Mouse (Mus musculus): ENCODE results near the gene Sirpa. TPM values are rescaled to one million over a fixed set of nuclear protein-coding genes. Genes with fewer than 3 reads are reported as not detected.

Gene Sirpa
- total and polyA plus RNA-seq, 3 experiments, result not detected

DNA sequence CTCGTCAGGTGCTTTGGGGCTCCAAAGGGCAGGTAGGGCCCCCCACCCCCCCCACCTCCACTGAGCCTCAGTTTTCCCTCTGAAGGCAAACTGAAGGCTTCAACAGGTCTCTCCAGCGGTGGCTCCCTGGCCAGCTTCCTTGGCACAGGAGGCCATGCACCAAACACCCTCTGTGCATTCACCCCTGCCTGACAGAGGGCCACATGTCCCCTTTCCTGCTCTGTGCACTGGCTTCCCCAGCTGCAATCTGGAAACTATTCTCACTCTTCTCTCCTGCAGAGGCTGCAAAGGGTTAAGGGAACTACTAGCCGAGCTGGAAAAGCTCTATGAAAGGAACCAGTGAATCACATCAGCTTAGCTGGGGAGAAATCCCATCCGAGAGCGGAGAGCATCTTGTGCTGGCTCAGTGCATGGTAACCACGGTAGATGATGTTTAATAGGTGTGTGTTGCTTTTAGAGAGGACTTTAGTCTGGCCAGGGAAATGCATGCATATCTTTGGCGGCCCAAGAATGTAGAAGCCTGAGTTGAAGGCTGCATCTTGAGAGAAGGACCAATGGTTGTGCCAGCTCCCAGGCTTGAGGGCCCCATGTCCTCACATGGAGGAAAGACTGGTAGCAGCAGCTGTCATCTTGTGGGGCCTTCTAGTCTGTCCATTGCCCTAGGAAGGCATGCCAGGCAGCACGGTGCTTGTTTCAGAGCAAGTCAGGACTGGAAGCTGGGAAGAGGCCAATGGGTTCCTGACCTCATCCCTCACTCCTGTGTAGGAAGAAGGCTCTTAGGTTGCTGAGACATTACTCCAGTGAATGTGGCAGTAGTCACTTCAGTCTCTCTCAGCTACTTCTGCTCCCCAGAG lies 6.8 kb downstream of the Sirpa start:
- no peaks in the 10 kb centered on the region for H3K9me3 ChIP-seq (replicated peaks; ENCODE audit: insufficient read depth, low read length)
- H3K4me1 ChIP-seq (ENCODE audit: control insufficient read depth in 1 of 2, insufficient read depth in 2 of 2, low read length in 2 of 2), result no peaks in the 10 kb centered on the region
- no peaks in the 10 kb centered on the region for H3K27me3 ChIP-seq (ENCODE audit: control insufficient read depth in 1 of 2, insufficient read depth in 2 of 2, low read length in 2 of 2)
- H3K4me3 ChIP-seq (ENCODE audit: control insufficient read depth in 1 of 2, insufficient read depth in 1 of 2, low read depth in 2 of 2, low read length in 2 of 2), result no peak overlapping the region
- DNase-seq (ENCODE audit: low read depth, low spot score), result no peak
- H3K9ac ChIP-seq (ENCODE audit: control insufficient read depth, low read depth, low read length, poor library complexity, severe bottlenecking), result no peak overlapping the region
- H3K36me3 ChIP-seq (ENCODE audit: control insufficient read depth in 1 of 2, insufficient read depth in 2 of 2, low read length in 2 of 2), result no peaks in the 10 kb centered on the region
- TF ChIP-seq TAL1 (IDR thresholded peaks at IDR 0.05; ENCODE audit: low read length) (no peak), MYB (IDR thresholded peaks at IDR 0.05; ENCODE audit: low read depth, low read length) (no peak), MAFK (IDR thresholded peaks at IDR 0.05; ENCODE audit: borderline replicate concordance, low read depth, low read length) (no peak), ETS1 (IDR thresholded peaks at IDR 0.05; ENCODE audit: low read depth, low read length) (no peak), ZC3H11A (IDR thresholded peaks at IDR 0.05; ENCODE audit: low read depth, low read length) (no peak), SIN3A (IDR thresholded peaks at IDR 0.05; ENCODE audit: low read length) (no peak), HCFC1 (IDR thresholded peaks at IDR 0.05; ENCODE audit: low read depth, low read length) (no peak), MEF2A (IDR thresholded peaks at IDR 0.05; ENCODE audit: extremely low read depth, insufficient replicate concordance, low read depth, low read length, poor library complexity, severe bottlenecking) (no peak), POLR2AphosphoS5 (IDR thresholded peaks at IDR 0.05; ENCODE audit: borderline replicate concordance, low read depth, low read length) (no peak), JUND (IDR thresholded peaks at IDR 0.05; ENCODE audit: low read depth, low read length) (no peak), KAT2A (conservative IDR thresholded peaks at IDR 0.05; ENCODE audit: low read depth, low read length) (no peak), USF2 (IDR thresholded peaks at IDR 0.05; ENCODE audit: borderline replicate concordance in 1 of 2, insufficient read depth in 1 of 2, low read depth in 1 of 2, low read length in 2 of 2) (no peak), TBP (IDR thresholded peaks at IDR 0.05; ENCODE audit: low read depth, low read length) (no peak), RCOR1 (IDR thresholded peaks at IDR 0.05; ENCODE audit: low read depth, low read length) (no peak), RAD21 (IDR thresholded peaks at IDR 0.05; ENCODE audit: low read depth, low read length) (no peak), SMC3 (IDR thresholded peaks at IDR 0.05; ENCODE audit: low read depth, low read length) (no peak), MXI1 (IDR thresholded peaks at IDR 0.05; ENCODE audit: low read depth, low read length) (no peak), EP300 (IDR thresholded peaks at IDR 0.05; ENCODE audit: low read depth in 1 of 2, low read length in 2 of 2) (no peak), BHLHE40 (IDR thresholded peaks at IDR 0.05; ENCODE audit: borderline replicate concordance, low read depth, low read length) (no peak)
- no peaks in the 10 kb centered on the region for H3K79me2 ChIP-seq (ENCODE audit: control insufficient read depth, insufficient read depth, low read length, poor library complexity)
- H3K27ac ChIP-seq (ENCODE audit: control insufficient read depth, low read depth, low read length), result no peak overlapping the region
